Mouse (Mus musculus) CH12.LX (cell line): ENCODE data around the gene Irf3. TPM values are rescaled to one million over a fixed set of nuclear protein-coding genes. Genes with fewer than 3 reads are reported as not detected.

Source experiments
- DNase-seq: peaks from one replicate; pipeline ENCODE4 v3.0.0-alpha.2; 2013; ENCODE audit errors: extremely low read depth
- H3K27ac ChIP-seq: 2 replicates; pipeline ENCODE4 v1.5.1; 2012; ENCODE audit warnings: low read depth, mild to moderate bottlenecking, control low read depth, moderate library complexity; ENCODE audit not compliant: insufficient read depth
- H3K27me3 ChIP-seq: replicated peaks from 2 replicates; pipeline ENCODE3; 2012; ENCODE audit warnings: inconsistent platforms
- H3K36me3 ChIP-seq, 2 experiments: replicated peaks in 1 of 2; 2 replicates each; pipeline versions ENCODE3 to v1.6.1; 2012; ENCODE audit warnings: inconsistent platforms in 1 of 2, low read length in 1 of 2, mild to moderate bottlenecking in 1 of 2, mixed read lengths in 1 of 2, moderate library complexity in 1 of 2; ENCODE audit not compliant: control insufficient read depth in 1 of 2, insufficient read depth in 1 of 2
- H3K4me1 ChIP-seq, 2 experiments: 2 replicates each; pipeline ENCODE4 v1.6.1; 2012; ENCODE audit warnings: inconsistent platforms in 1 of 2, moderate library complexity in 1 of 2; ENCODE audit not compliant: insufficient read depth in 2 of 2, control insufficient read depth in 1 of 2
- H3K4me2 ChIP-seq: 2 replicates; pipeline ENCODE4 v1.6.1; 2012; ENCODE audit warnings: low read depth, mild to moderate bottlenecking, control low read depth; ENCODE audit not compliant: poor library complexity, insufficient read depth, severe bottlenecking
- H3K4me3 ChIP-seq, 3 experiments: fragments of 150-350 bp in 1 of 3; sonication (generic) in 1 of 3; replicated peaks in 1 of 3; 2 replicates each; pipeline versions ENCODE3 to v1.5.1; 2011 to 2012; ENCODE audit warnings: low read depth in 2 of 3, low read length in 2 of 3, mild to moderate bottlenecking in 2 of 3, moderate library complexity in 2 of 3, control low read depth in 1 of 3, improper control_type of control experiment in 1 of 3, inconsistent platforms in 1 of 3, mixed read lengths in 1 of 3; ENCODE audit not compliant: poor library complexity in 1 of 3
- H3K79me2 ChIP-seq: replicated peaks from 2 replicates; pipeline ENCODE4 v1.6.1; 2012; ENCODE audit warnings: mild to moderate bottlenecking, moderate library complexity; ENCODE audit not compliant: control insufficient read depth, poor library complexity, insufficient read depth, severe bottlenecking; ENCODE audit errors: extremely low read depth
- H3K9ac ChIP-seq: 2 replicates; pipeline ENCODE4 v1.6.1; 2012; ENCODE audit warnings: low read depth, mild to moderate bottlenecking, control low read depth, moderate library complexity; ENCODE audit not compliant: insufficient read depth
- H3K9me3 ChIP-seq: replicated peaks from 2 replicates; pipeline ENCODE3; 2012; ENCODE audit warnings: low read length, inconsistent platforms, mixed read lengths
- BHLHE40 ChIP-seq: IDR thresholded peaks from 2 replicates; pipeline ENCODE4 v1.6.1; 2011; ENCODE audit warnings: mild to moderate bottlenecking, low read depth, low read length, improper control_type of control experiment
- CTCF ChIP-seq, 2 experiments: IDR thresholded peaks in 1 of 2; conservative IDR thresholded peaks in 1 of 2; 2 replicates each; pipeline ENCODE4 v1.5.1; 2011 to 2012; ENCODE audit warnings: low read depth in 2 of 2, low read length in 2 of 2, improper control_type of control experiment in 1 of 2, inconsistent platforms in 1 of 2, mild to moderate bottlenecking in 1 of 2, moderate library complexity in 1 of 2
- E2F4 ChIP-seq: IDR thresholded peaks from 2 replicates; pipeline ENCODE4 v1.6.1; 2011; ENCODE audit warnings: low read depth, low read length, improper control_type of control experiment; ENCODE audit not compliant: insufficient replicate concordance
- EP300 ChIP-seq: IDR thresholded peaks from 2 replicates; pipeline ENCODE4 v1.6.1; 2011; ENCODE audit warnings: low read length, improper control_type of control experiment
- GABPA ChIP-seq: IDR thresholded peaks from 2 replicates; pipeline ENCODE4 v1.6.1; 2012; ENCODE audit warnings: low read depth, low read length, improper control_type of control experiment, inconsistent platforms; ENCODE audit not compliant: insufficient replicate concordance
- IRF4 ChIP-seq: IDR thresholded peaks from 2 replicates; pipeline ENCODE4 v1.6.1; 2014; ENCODE audit warnings: low read depth, mild to moderate bottlenecking, inconsistent platforms, low read length, improper control_type of control experiment
- JUND ChIP-seq: conservative IDR thresholded peaks from 2 replicates; pipeline ENCODE4 v1.6.1; 2011; ENCODE audit warnings: low read depth, low read length, improper control_type of control experiment
- MAFK ChIP-seq: IDR thresholded peaks from 2 replicates; pipeline ENCODE4 v1.6.1; 2011; ENCODE audit warnings: low read length, improper control_type of control experiment; ENCODE audit not compliant: insufficient replicate concordance
- MAX ChIP-seq: IDR thresholded peaks from 2 replicates; pipeline ENCODE4 v1.6.1; 2011; ENCODE audit warnings: low read length, improper control_type of control experiment
- MAZ ChIP-seq: IDR thresholded peaks from 2 replicates; pipeline ENCODE4 v1.6.1; 2012; ENCODE audit warnings: low read depth, mild to moderate bottlenecking, inconsistent platforms, low read length, improper control_type of control experiment, moderate library complexity
- MXI1 ChIP-seq: IDR thresholded peaks from 2 replicates; pipeline ENCODE4 v1.6.1; 2011; ENCODE audit warnings: mild to moderate bottlenecking, low read depth, low read length, improper control_type of control experiment
- MYC ChIP-seq: IDR thresholded peaks from 2 replicates; pipeline ENCODE4 v1.6.1; 2011; ENCODE audit warnings: low read depth, mild to moderate bottlenecking, improper control_type of control experiment, low read length
- NELFE ChIP-seq: IDR thresholded peaks from 2 replicates; pipeline ENCODE4 v1.6.1; 2011; ENCODE audit warnings: low read depth, low read length, improper control_type of control experiment
- NRF1 ChIP-seq: IDR thresholded peaks from 2 replicates; pipeline ENCODE4 v1.6.1; 2014; ENCODE audit warnings: low read depth, mild to moderate bottlenecking, inconsistent platforms, low read length, improper control_type of control experiment, moderate library complexity
- PAX5 ChIP-seq: IDR thresholded peaks from 2 replicates; pipeline ENCODE4 v1.6.1; 2012; ENCODE audit warnings: low read length, inconsistent platforms, mixed read lengths
- POLR2A ChIP-seq: IDR thresholded peaks from 2 replicates; pipeline ENCODE4 v1.6.1; 2011; ENCODE audit warnings: low read depth, mild to moderate bottlenecking, improper control_type of control experiment, low read length
- RAD21 ChIP-seq: IDR thresholded peaks from 2 replicates; pipeline ENCODE4 v1.6.1; 2011; ENCODE audit warnings: low read depth, mild to moderate bottlenecking, low read length, improper control_type of control experiment, moderate library complexity
- SIN3A ChIP-seq: IDR thresholded peaks from 2 replicates; pipeline ENCODE4 v1.6.1; 2012; ENCODE audit warnings: low read length, improper control_type of control experiment, inconsistent platforms
- TBP ChIP-seq: conservative IDR thresholded peaks from 2 replicates; pipeline ENCODE4 v1.6.1; 2011; ENCODE audit warnings: low read depth, low read length, improper control_type of control experiment
- UBTF ChIP-seq: IDR thresholded peaks from 2 replicates; pipeline ENCODE4 v1.6.1; 2012; ENCODE audit warnings: low read depth, mild to moderate bottlenecking, inconsistent platforms, low read length, improper control_type of control experiment, moderate library complexity
- USF1 ChIP-seq: IDR thresholded peaks from 2 replicates; pipeline ENCODE4 v1.6.1; 2014; ENCODE audit warnings: low read depth, mild to moderate bottlenecking, inconsistent platforms, low read length, improper control_type of control experiment
- USF2 ChIP-seq: conservative IDR thresholded peaks from 2 replicates; pipeline ENCODE4 v1.6.1; 2011; ENCODE audit warnings: low read depth, low read length, improper control_type of control experiment
- ZC3H11A ChIP-seq: IDR thresholded peaks from 2 replicates; pipeline ENCODE4 v1.6.1; 2012; ENCODE audit warnings: low read depth, mild to moderate bottlenecking, inconsistent platforms, low read length, improper control_type of control experiment
- ZKSCAN1 ChIP-seq: IDR thresholded peaks from 2 replicates; pipeline ENCODE4 v1.6.1; 2012; ENCODE audit warnings: low read depth, inconsistent platforms, low read length, improper control_type of control experiment, borderline replicate concordance
- ZNF384 ChIP-seq: IDR thresholded peaks from 2 replicates; pipeline ENCODE4 v1.6.1; 2012; ENCODE audit warnings: low read depth, low read length, improper control_type of control experiment, inconsistent platforms
- dilution Hi-C: fragments of 300-500 bp; cut with MboI; formaldehyde crosslinking; loops from 2 replicates; pipeline ENCODE4 v1.14.3; 2020; ENCODE audit warnings: low sequenced_read_pairs; ENCODE audit not compliant: extremely low pct_unique_long_range_greater_than_20kb, extremely low pct_ligation_motif_present
- in situ Hi-C: fragments of 300-500 bp; cut with MboI; formaldehyde crosslinking; loops from 3 replicates; pipeline ENCODE4 v1.14.3; 2019; ENCODE audit warnings: low sequenced_read_pairs, low pct_ligation_motif_present, low pct_unique_long_range_greater_than_20kb, mixed read lengths
- polyA plus RNA-seq: library from polyadenylated mRNA; unstranded; fragments of >175 nt; gene quantifications from 2 replicates; pipeline ENCODE4 v1.2.1, GENCODE M21; 2012; ENCODE audit warnings: low read depth; ENCODE audit not compliant: insufficient read length
- total RNA-seq, 2 experiments: library from RNA; depleted of rRNA; stranded (reverse); fragments of 300-350 nt in 1 of 2; fragments of >200 nt in 1 of 2; gene quantifications; 2 replicates each; pipeline ENCODE4 v1.2.3; 2012 to 2014

Gene Irf3
- total and polyA plus RNA-seq, 3 experiments, result 33.5 to 79.7 (median 56.5) TPM

- DNase-seq, result no peak
- Histone ChIP-seq H3K79me2 (0 out of 2 replicates have a peak, but pooled peaks cover 5% of the 10 kb centered on the region), H3K27me3 (no peaks in the 10 kb centered on the region), H3K4me3 (no peak overlapping the region), H3K4me1 (no peaks in the 10 kb centered on the region; a peak in 1 of 4 replicates), H3K9me3 (no peaks in the 10 kb centered on the region), H3K4me2 (no peak overlapping the region), H3K27ac (no peak overlapping the region), H3K36me3 (peaks cover 88 to 94% of the 10 kb centered on the region in 2 experiments), H3K9ac (no peak overlapping the region)
- TF ChIP-seq JUND (no peak), MYC (no peak), POLR2A (no peak), MAFK (no peak), USF2 (no peak), RAD21 (no peak), ZKSCAN1 (no peak), GABPA (no peak), CTCF (conservative IDR thresholded peaks at IDR 0.05 in 1 of 2, IDR thresholded peaks at IDR 0.05 in 1 of 2; ENCODE audit: low read depth in 2 of 2, low read length in 2 of 2) (no peak), MXI1 (no peak), NELFE (no peak), SIN3A (no peak), UBTF (no peak), ZNF384 (no peak)
- in situ Hi-C loops, result no loop called here
- dilution Hi-C loops, result no loop called here
These were observed 9.1 kb downstream of the Irf3 start for GRCm38 (mm10) chr7:45006503-45006902.

- in situ Hi-C loops (no loop called here), dilution Hi-C loops (no loop called here)
- no peaks in the 10 kb centered on the region for H3K27me3 ChIP-seq
- H3K9me3 ChIP-seq, result no peaks in the 10 kb centered on the region
- H3K9ac ChIP-seq, result no peak overlapping the region
- H3K27ac ChIP-seq, result no peak overlapping the region
- no peak overlapping the region for H3K4me2 ChIP-seq
- H3K36me3 ChIP-seq, result peaks cover 88 to 94% of the 10 kb centered on the region in 2 experiments
- H3K79me2 ChIP-seq, result no peaks in the 10 kb centered on the region
- no peak overlapping the region for H3K4me3 ChIP-seq
- no peaks in the 10 kb centered on the region; a peak in 1 of 4 replicates for H3K4me1 ChIP-seq
- TF ChIP-seq MAFK (no peak), ZNF384 (no peak), POLR2A (no peak), SIN3A (no peak), ZC3H11A (no peak), NRF1 (no peak), USF1 (no peak), BHLHE40 (no peak), E2F4 (no peak), MXI1 (no peak), TBP (no peak), IRF4 (no peak), MAX (no peak), EP300 (no peak), GABPA (no peak), USF2 (no peak), MAZ (no peak), RAD21 (no peak), PAX5 (no peak)
- no peak for DNase-seq
These were observed 9.7 kb downstream of the Irf3 start for GRCm38 (mm10) chr7:45007141-45007540.
